8 mouse cellular contexts compared by ENCODE assay signal in genomic region chr17:53479604-53480041, GRCm38 (mm10). TPM values are rescaled to one million over a fixed set of nuclear protein-coding genes. Genes with fewer than 3 reads are reported as not detected.
A peak's percentile ranks its signal among the peaks of the same experiment; 100 is the strongest.
DNase-seq lines count a peak whose midpoint lies in the region; ATAC-seq and TF ChIP-seq lines count a peak whose summit lies in the region.

No protein-coding gene starts in this region.

- H3K4me3 ChIP-seq in G1E (ENCODE audit: low read depth, low read length) = peak overlapping the region; percentile 90
- H3K4me3 ChIP-seq in bone marrow macrophage, adult 2 months (ENCODE audit: insufficient read depth, low read length) = peak overlapping the region; percentile 76
- H3K4me3 ChIP-seq in forebrain, embryonic 12.5 days (replicated peaks) = peak overlapping the region; percentile 96
- peak overlapping the region; percentile 95 for H3K4me3 ChIP-seq in layer of hippocampus, adult 2 months
- H3K4me3 ChIP-seq in neural tube, embryonic 13.5 days = peak overlapping the region; percentile 89

- no peak for ATAC-seq in G1E (ENCODE audit: extremely low read depth, insufficient number of reproducible peaks, low FRiP score, poor library complexity, severe bottlenecking)
- no peak; the same call in 1 of the 2 replicates for ATAC-seq in forebrain, embryonic 12.5 days (ENCODE audit: low FRiP score)
- ATAC-seq in neural tube, embryonic 13.5 days (ENCODE audit: low read depth) = no peak; the same call in 1 of the 2 replicates

- H3K27ac ChIP-seq in bone marrow macrophage, adult 2 months (ENCODE audit: insufficient read depth, low read depth, low read length) = peak overlapping the region; percentile 88
- peak overlapping the region; percentile 98 for H3K27ac ChIP-seq in forebrain, embryonic 12.5 days
- peak overlapping the region; percentile 97 for H3K27ac ChIP-seq in layer of hippocampus, adult 2 months
- peak overlapping the region; percentile 94 for H3K27ac ChIP-seq in neural tube, embryonic 13.5 days (replicated peaks)

- no peak for TF ChIP-seq CTCF in G1E (IDR thresholded peaks at IDR 0.05; ENCODE audit: low read depth, low read length)
- TF ChIP-seq CTCF in bone marrow macrophage, adult 2 months (IDR thresholded peaks at IDR 0.05; ENCODE audit: low read depth, low read length) = no peak
- peak; percentile 48 for TF ChIP-seq CTCF in layer of hippocampus, adult 2 months (conservative IDR thresholded peaks at IDR 0.05)

- under 1% methylated on average over 29 of the region's 33 CpGs for WGBS in forebrain, embryonic 12.5 days
- under 1% methylated on average over 33 of the region's 33 CpGs for WGBS in neural tube, embryonic 13.5 days

- H3K4me1 ChIP-seq in G1E (ENCODE audit: insufficient read depth, low read depth, low read length) = peaks cover 20% of the 10 kb centered on the region
- H3K4me1 ChIP-seq in bone marrow macrophage, adult 2 months (ENCODE audit: control insufficient read depth, insufficient read depth, low read length) = peaks cover 25% of the 10 kb centered on the region
- H3K4me1 ChIP-seq in forebrain, embryonic 12.5 days = peaks cover 23% of the 10 kb centered on the region
- peaks cover 31% of the 10 kb centered on the region for H3K4me1 ChIP-seq in neural tube, embryonic 13.5 days (replicated peaks)

- no peaks in the 10 kb centered on the region for H3K27me3 ChIP-seq in G1E (ENCODE audit: insufficient read depth, low read length)
- no peaks in the 10 kb centered on the region for H3K27me3 ChIP-seq in forebrain, embryonic 12.5 days
- no peaks in the 10 kb centered on the region for H3K27me3 ChIP-seq in neural tube, embryonic 13.5 days

- H3K36me3 ChIP-seq in G1E (replicated peaks) = peaks cover 15% of the 10 kb centered on the region
- peaks cover 4% of the 10 kb centered on the region; the same call in 1 of the 2 replicates for H3K36me3 ChIP-seq in forebrain, embryonic 12.5 days (replicated peaks)
- H3K36me3 ChIP-seq in neural tube, embryonic 13.5 days = peaks cover 6% of the 10 kb centered on the region

- H3K9me3 ChIP-seq in G1E (replicated peaks) = no peaks in the 10 kb centered on the region
- H3K9me3 ChIP-seq in forebrain, embryonic 12.5 days = no peaks in the 10 kb centered on the region
- H3K9me3 ChIP-seq in neural tube, embryonic 13.5 days = no peaks in the 10 kb centered on the region

- H3K4me2 ChIP-seq in forebrain, embryonic 12.5 days = peak overlapping the region; percentile 83
- peak overlapping the region; percentile 83 for H3K4me2 ChIP-seq in neural tube, embryonic 13.5 days

- DNase-seq in G1E (ENCODE audit: low spot score) = peak; percentile 41
- peak; percentile 60 for DNase-seq in heart, postnatal 4 days
- peak; percentile 48 to 53 for DNase-seq in layer of hippocampus, adult 2 months (ENCODE audit: low spot score in 2 of 2)
- DNase-seq in lung, adult 18-20 months = peak; percentile 59
- DNase-seq in thymus, postnatal 36 days = peak; percentile 55 to 68

- no peak for TF ChIP-seq POLR2A in bone marrow macrophage, adult 2 months (IDR thresholded peaks at IDR 0.05; ENCODE audit: borderline replicate concordance, low read depth, low read length)

- H3K9ac ChIP-seq in forebrain, embryonic 12.5 days = peak overlapping the region; percentile 95
- peak overlapping the region; percentile 96 for H3K9ac ChIP-seq in neural tube, embryonic 13.5 days

RNA-seq across cellular contexts. Expression of gene Rab5a, which starts 0.6 kb away (rescaled TPM):
- total RNA-seq in G1E (2014; fragmentation: Nextera tagmentation) (48.0 and 56.1 TPM in 2 replicates), G1E (2017) (77.4 and 80.5 TPM in 2 replicates)
- polyA plus RNA-seq in G1E (2012) = 10.6 and 12.0 TPM in 2 replicates
- polyA plus RNA-seq in bone marrow macrophage, adult 2 months (2012; ENCODE audit: insufficient read depth, insufficient read length, missing spikeins) = 68.4 and 70.5 TPM in 2 replicates
- 96.9 and 106 TPM in 2 replicates for polyA plus RNA-seq in forebrain, embryonic 12.5 days (2016; fragmentation: Nextera tagmentation; extraction: Ambion mirVana)
- total RNA-seq in heart, postnatal 4 days (2021) = 10 to 100 TPM; 68.0 to 68.2 TPM
- total RNA-seq in layer of hippocampus, adult 2 months (2021) = 100 to 1,000 TPM; 115 to 116 TPM
- 107 and 127 TPM in 2 replicates for polyA plus RNA-seq in neural tube, embryonic 13.5 days (2015; fragmentation: Nextera tagmentation; extraction: Ambion mirVana)

RNA-seq across cellular contexts. Expression of gene Efhb, which starts 16.5 kb away (rescaled TPM):
- total RNA-seq in G1E (2014; fragmentation: Nextera tagmentation) = not detected in 2 replicates
- 0.11 and 0.12 TPM in 2 replicates for total RNA-seq in G1E (2017)
- polyA plus RNA-seq in G1E (2012) = not detected in 2 replicates
- not detected in 2 replicates for polyA plus RNA-seq in bone marrow macrophage, adult 2 months (2012; ENCODE audit: insufficient read depth, insufficient read length, missing spikeins)
- polyA plus RNA-seq in forebrain, embryonic 12.5 days (2016; fragmentation: Nextera tagmentation; extraction: Ambion mirVana) = 0.56 and 0.95 TPM in 2 replicates
- under 1 TPM; 0.26 to 0.38 TPM for total RNA-seq in heart, postnatal 4 days (2021)
- total RNA-seq in layer of hippocampus, adult 2 months (2021) = under 1 TPM; 0.25 to 0.44 TPM
- polyA plus RNA-seq in neural tube, embryonic 13.5 days (2015; fragmentation: Nextera tagmentation; extraction: Ambion mirVana) = 0.29 and 0.37 TPM in 2 replicates

RNA-seq across cellular contexts. Expression of gene Pp2d1, which starts 59.6 kb away (rescaled TPM):
- total RNA-seq in G1E (2014; fragmentation: Nextera tagmentation) (not detected in 2 replicates), G1E (2017) (0.06 and 0.11 TPM in 2 replicates)
- not detected in 2 replicates for polyA plus RNA-seq in G1E (2012)
- polyA plus RNA-seq in bone marrow macrophage, adult 2 months (2012; ENCODE audit: insufficient read depth, insufficient read length, missing spikeins) = not detected in 2 replicates
- polyA plus RNA-seq in forebrain, embryonic 12.5 days (2016; fragmentation: Nextera tagmentation; extraction: Ambion mirVana) = 0.29 and 0.45 TPM in 2 replicates
- total RNA-seq in heart, postnatal 4 days (2021) = not detected
- not detected for total RNA-seq in layer of hippocampus, adult 2 months (2021)
- polyA plus RNA-seq in neural tube, embryonic 13.5 days (2015; fragmentation: Nextera tagmentation; extraction: Ambion mirVana) = 0.18 and 0.31 TPM in 2 replicates
